Mouse (Mus musculus) CD4-positive naive resting alpha-beta T cell, adult 76 days (primary cell): ENCODE measurements around the gene Cbx7. TPM values are rescaled to one million over a fixed set of nuclear protein-coding genes. Genes with fewer than 3 reads are reported as not detected.

Source experiments
- total RNA-seq: library from RNA; stranded (reverse); gene quantifications from one replicate; pipeline ENCODE4 v1.2.4, GENCODE M21; 2023

Cbx7 gene
- total RNA-seq, result 136 TPM

DNA sequence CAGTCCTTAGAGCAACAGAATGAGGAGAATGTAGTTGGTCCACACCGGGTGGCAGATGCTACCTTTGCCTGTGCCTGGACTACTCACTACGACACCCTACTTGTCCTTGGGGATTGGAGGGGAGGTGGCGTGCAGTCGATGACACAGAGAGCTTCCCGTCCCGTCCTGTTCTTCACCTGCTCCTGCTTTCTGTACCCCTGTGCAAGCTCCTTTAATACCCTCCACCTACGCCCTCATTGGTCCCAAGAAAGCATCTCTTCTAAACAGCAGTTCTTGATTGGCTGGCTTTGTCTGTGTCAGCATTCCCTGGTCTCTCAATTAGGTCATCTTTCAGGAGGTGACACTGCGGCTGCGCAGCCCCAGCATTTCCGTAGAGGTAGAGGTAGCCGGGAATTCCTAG lies at the start of gene Cbx7:
Cbx7 (minus strand) TSS at position 180 of the 400 bp plus-strand sequence.

DNA sequence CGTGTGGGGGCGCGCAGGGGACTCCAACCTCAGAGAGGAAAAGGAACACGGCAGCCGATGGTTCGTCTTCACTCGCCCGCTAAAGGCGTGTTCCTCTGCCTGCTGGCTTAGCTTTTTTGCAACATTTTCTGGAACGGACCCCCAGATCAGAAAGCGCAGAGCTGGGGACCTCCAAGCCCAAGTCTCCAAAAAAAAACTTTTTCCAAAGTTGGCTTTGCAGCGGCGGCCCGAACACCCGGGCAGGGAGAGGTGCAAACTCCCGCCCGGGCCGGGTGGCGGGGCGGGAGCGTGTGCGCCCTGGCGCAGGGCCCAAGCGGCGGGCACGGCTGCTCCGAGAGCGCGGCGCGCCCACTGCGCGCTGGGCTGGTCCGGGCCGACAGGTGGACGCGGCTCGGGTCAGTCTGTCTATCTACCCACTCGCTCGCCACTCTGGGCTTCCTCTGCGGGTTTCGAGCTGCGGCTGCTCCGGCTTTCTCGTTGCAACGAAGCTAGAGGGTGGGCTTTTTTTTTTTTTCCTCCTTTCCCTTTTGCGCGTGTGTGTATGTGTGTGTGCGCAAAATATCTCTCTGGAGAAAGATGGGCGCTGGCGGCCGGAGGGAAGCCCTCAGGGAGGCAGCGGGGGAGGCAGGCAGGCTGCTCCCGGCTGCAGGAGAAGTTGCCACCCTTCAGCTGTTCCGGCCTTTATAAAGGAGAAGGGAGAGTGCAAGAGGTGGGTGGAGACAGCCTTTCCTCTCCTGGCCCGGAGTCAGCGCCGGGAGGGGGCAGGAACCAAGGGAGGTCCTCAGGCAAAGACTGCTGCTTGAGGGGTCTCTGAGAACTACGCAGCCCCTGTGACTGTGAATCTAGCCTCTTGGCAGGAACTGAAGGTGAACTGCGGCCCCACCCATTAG lies 43.6 kb upstream of the Cbx7 start, which contains the start of gene Pdgfb:
Pdgfb (minus strand) TSS at position 657 of the 890 bp plus-strand sequence.

DNA sequence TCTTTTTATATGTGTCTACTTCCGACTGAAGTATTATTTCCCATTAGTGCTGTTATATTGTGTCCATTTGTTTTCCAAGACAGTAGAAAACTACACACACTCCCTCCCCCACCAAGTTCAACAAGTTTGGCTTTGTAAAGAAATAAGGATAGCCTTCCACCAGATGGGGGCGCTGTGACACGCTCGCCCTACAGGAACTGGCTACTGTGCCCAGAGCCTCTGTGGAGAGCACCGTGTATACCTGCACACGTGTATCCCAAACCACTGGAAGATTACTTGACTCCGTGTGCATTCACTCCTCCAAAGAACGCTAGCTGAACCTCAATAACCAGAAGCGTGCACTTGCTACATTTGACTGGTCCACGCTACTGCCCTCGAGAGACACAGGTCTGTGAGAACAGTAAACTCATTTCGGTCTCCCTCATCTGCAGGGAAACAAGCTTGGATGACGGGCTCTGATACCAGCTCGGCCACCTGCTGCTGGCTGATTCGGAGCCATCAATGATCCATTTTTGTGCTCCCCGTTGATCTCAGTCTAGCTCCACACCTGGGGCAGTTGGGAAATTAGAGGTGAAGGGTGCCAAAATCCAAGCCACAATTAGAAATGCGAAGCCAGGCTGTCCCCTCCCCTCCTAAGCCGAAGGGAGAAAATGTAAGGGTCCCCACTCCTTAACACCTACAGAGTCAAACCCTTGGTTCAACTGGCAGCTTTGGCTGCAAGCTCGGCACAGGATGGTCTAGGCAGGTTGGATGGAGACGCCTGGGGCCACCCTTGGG lies 79.3 kb downstream of the Cbx7 start, which contains the start of gene Apobec3:
Apobec3 (plus strand) TSS at position 224 of the 777 bp plus-strand sequence.

Other genes starting within 250 kb of the Cbx7 start
- 409 TPM for gene Sun2, start 228.6 kb downstream of the Cbx7 start, total RNA-seq
- 6.2 TPM for gene Dnal4, start 193.3 kb downstream of the Cbx7 start, total RNA-seq
- gene Nptxr, start 166.4 kb downstream of the Cbx7 start, total RNA-seq, result 0.32 TPM
- not detected for gene Npcd, start 136.9 kb downstream of the Cbx7 start, total RNA-seq
- 13.4 TPM for gene Cbx6, start 136.4 kb downstream of the Cbx7 start, total RNA-seq
- 84.9 TPM for gene Apobec3, start 79.5 kb downstream of the Cbx7 start, total RNA-seq
- 1.3 TPM for gene Pdgfb, start 43.9 kb upstream of the Cbx7 start, total RNA-seq
- not detected for gene Syngr1, start 120.2 kb upstream of the Cbx7 start, total RNA-seq
- 1,483 TPM for gene Rpl3, start 120.7 kb upstream of the Cbx7 start, total RNA-seq
- gene Tab1, start 162.0 kb upstream of the Cbx7 start, total RNA-seq, result 21.7 TPM
- not detected for gene Mgat3, start 202.6 kb upstream of the Cbx7 start, total RNA-seq